Mouse (Mus musculus): Measurements from ENCODE around the gene Rhbdf2. TPM values are rescaled to one million over a fixed set of nuclear protein-coding genes. Genes with fewer than 3 reads are reported as not detected.

The Rhbdf2 gene
- polyA plus RNA-seq, 1 experiment from 2014 or later: 5.7 TPM

DNA sequence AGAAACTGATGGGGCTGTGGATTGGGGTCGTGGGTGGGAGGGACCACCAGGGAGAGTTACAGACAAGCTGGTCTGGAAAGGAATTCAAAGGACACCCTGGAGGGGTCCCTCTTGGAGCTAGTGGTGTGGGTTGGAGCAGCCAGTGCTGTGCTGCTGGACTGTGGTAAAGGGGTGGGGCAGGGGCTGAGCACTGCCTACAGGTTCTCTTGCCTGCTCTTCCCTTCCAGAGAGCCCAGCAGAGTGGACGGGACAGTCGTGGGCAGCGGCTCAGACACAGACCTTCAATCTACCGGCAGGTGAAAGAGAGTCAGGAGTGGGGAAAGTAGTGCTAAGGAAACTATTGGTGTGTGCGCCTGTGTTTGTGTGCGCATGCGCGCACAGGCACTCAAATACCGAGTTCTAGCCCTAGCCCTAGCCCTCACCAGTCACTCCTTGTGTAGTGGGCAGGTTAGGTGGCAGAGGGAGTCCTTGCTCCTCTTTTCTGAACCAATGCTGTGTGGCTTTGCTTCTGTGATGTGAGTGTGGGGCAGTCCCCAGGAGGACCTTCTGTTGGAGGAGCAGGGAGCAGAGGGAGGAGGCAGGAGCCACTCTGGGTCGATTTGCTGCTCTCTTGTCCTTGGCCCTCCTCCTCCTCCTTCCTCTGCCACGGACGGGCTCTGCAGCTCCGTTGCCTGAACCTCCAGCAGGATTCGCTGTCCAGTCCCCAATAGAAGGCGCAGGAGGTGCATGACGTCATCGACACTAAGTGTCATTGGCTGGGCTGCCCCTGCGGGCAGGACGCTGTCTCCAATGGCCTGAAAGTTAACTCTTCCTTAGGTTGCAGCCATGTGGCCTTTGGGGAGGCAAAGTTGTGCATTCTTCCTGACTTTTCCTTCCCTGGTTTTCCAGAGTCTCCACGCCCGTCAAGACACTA, 30.7 kb upstream of the Rhbdf2 start:
- Histone ChIP-seq H3K27ac (replicated peaks) (peak overlapping the region; percentile 37), H3K4me1 (replicated peaks; ENCODE audit: control insufficient read depth, insufficient read depth) (0 out of 2 replicates have a peak, but pooled peaks cover 3% of the 10 kb centered on the region), H3K4me3 (ENCODE audit: low read depth, low read length) (peak overlapping the region; percentile 20; the same call in 1 of the 2 replicates), H3K4me2 (replicated peaks; ENCODE audit: low read depth) (peak overlapping the region; percentile 42), H3K27me3 (ENCODE audit: control insufficient read depth, insufficient read depth, low read length) (no peaks in the 10 kb centered on the region), H3K9me3 (ENCODE audit: control insufficient read depth, low read length) (no peaks in the 10 kb centered on the region), H3K36me3 (ENCODE audit: control insufficient read depth, insufficient read depth, low read length) (no peaks in the 10 kb centered on the region), H3K9ac (ENCODE audit: low read length) (peak overlapping the region; percentile 24; the same call in 1 of the 2 replicates)
- TF ChIP-seq EP300 (optimal IDR thresholded peaks at IDR 0.05) (no peak), CTCF (IDR thresholded peaks at IDR 0.05; ENCODE audit: low read depth) (peak; percentile 72)
- DNase-seq (ENCODE audit: low spot score): peak; percentile 90
- ATAC-seq (ENCODE audit: low FRiP score, low TSS enrichment): peak; percentile 90
- WGBS: 16% methylated on average over 22 of the region's 22 CpGs

DNA sequence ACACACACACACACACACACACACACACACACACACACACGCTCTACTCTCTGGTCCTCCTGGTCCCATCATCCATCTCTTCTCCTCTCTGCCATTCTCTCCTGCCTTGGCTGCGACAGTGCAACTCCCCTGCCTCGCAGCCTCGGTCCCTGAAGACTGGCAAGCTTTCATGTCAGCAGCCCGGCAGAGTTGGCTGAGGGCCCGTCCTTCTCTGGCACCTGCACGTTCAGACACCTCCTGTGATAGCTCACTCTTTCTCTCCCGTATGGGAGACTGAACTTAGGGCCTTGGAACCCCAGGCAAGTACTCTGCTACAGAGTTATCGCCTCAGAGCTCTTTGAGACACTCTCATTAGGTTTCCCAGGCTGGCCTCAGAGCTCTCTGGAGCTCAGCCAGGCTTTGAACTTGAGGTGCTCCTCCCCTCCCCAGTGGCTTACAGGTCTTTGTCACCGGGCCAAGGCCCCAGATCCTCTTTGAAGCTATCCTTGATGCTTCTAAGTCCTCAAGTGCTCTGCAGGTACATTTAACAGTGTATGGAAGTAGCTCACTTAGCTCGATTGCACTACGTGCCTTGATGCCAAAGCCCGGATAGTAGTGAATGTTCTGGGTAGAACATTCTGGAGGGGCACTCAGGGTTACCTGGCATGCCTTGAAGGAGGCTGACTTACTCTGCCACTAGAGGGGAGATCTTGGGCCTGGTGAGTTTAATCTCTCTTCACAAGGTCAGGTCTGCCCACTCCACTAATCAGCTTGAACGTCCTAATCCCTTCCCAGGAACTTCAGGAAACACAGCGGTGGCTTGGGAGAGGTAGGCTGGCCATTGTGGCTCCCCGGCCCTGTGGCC, 29.8 kb upstream of the Rhbdf2 start:
- TF ChIP-seq EP300 (optimal IDR thresholded peaks at IDR 0.05): no peak
- no peak for TF ChIP-seq CTCF (IDR thresholded peaks at IDR 0.05; ENCODE audit: low read depth)
- Histone ChIP-seq H3K27me3 (ENCODE audit: control insufficient read depth, insufficient read depth, low read length) (no peaks in the 10 kb centered on the region), H3K36me3 (ENCODE audit: control insufficient read depth, insufficient read depth, low read length) (no peaks in the 10 kb centered on the region), H3K4me3 (ENCODE audit: low read depth, low read length) (no peak overlapping the region), H3K4me2 (replicated peaks; ENCODE audit: low read depth) (no peak overlapping the region), H3K27ac (replicated peaks) (no peak overlapping the region), H3K9ac (ENCODE audit: low read length) (no peak overlapping the region), H3K9me3 (ENCODE audit: control insufficient read depth, low read length) (no peaks in the 10 kb centered on the region), H3K4me1 (replicated peaks; ENCODE audit: control insufficient read depth, insufficient read depth) (0 out of 2 replicates have a peak, but pooled peaks cover 3% of the 10 kb centered on the region)
- DNase-seq (ENCODE audit: low spot score) (no peak), ATAC-seq (ENCODE audit: low FRiP score, low TSS enrichment) (no peak)
- WGBS: 57% methylated on average over 16 of the region's 16 CpGs

DNA sequence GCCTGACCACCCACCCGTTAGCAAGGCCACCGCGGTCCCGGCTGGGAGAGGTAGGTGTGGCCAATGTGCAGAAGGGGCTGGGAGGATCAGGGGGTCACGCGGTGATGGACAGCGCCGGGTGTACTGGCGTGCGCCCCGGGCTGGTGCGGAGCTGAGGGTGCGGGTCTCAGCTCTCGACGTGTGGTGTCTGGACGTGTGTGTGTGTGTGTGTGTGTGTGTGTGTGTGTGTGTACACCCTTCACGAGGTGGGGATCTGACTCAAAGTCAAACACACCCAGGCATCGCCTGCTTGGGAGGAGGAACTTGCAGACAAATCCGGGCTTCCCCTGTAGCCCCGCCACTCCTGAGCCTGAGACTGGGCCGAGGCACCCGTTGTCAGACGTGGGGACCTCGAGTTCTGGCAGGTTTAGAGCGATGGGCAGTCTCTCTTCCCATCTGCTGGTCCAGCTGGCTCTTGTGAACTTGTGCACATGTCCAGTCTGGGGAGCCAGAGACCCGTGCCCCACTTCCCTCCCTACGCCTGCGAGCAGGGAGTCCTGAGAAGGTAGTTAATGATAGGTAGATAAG, 27.5 kb upstream of the Rhbdf2 start, which contains the start of gene Cygb:
Gene Cygb (minus strand): TSS at position 59 of the 567 bp plus-strand sequence.
- 7% methylated on average over 28 of the region's 28 CpGs for WGBS
- Histone ChIP-seq H3K4me3 (ENCODE audit: low read depth, low read length) (peak within 1 kb of the TSS; percentile 55), H3K9ac (ENCODE audit: low read length) (peak within 1 kb of the TSS; percentile 67), H3K27me3 (ENCODE audit: control insufficient read depth, insufficient read depth, low read length) (no peaks in the 10 kb centered on the region), H3K4me1 (replicated peaks; ENCODE audit: control insufficient read depth, insufficient read depth) (no peaks in the 10 kb centered on the region), H3K36me3 (ENCODE audit: control insufficient read depth, insufficient read depth, low read length) (no peaks in the 10 kb centered on the region), H3K9me3 (ENCODE audit: control insufficient read depth, low read length) (no peaks in the 10 kb centered on the region), H3K4me2 (replicated peaks; ENCODE audit: low read depth) (peak within 1 kb of the TSS; percentile 83), H3K27ac (replicated peaks) (peak within 1 kb of the TSS; percentile 49; the same call in 1 of the 2 replicates)
- TF ChIP-seq EP300 (optimal IDR thresholded peaks at IDR 0.05): no peak
- TF ChIP-seq CTCF (IDR thresholded peaks at IDR 0.05; ENCODE audit: low read depth): no peak
- ATAC-seq (ENCODE audit: low FRiP score, low TSS enrichment) (peak; percentile 18; the same call in 1 of the 2 replicates), DNase-seq (ENCODE audit: low spot score) (no peak)

DNA sequence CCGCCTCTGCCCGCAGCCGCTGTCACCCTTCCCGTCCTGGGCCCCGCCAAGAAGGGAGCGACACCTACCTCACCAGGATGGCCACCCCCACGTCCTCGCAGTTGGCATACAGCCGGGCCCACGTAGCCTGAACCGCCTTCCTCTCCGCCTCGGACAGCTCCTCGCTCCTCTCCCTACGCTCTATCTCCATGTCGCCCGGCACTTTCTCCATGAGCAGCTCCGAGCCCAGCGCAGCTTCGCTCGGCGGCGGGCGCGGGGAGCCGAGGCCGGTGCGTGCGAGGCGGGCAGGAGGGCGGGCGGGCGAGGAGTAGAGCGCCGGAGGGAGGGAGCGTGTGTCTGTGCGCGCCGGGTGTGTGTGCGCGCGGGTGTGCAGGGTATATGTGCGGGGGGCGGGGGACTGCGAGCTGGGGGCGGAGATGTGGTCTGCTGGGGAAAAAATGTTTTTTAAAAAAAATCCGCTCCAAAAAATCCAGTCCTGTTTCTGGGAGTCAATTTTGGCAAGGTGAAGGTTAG, 26.9 kb upstream of the Rhbdf2 start:
- Histone ChIP-seq H3K27ac (replicated peaks) (peak overlapping the region; percentile 49; the same call in 1 of the 2 replicates), H3K27me3 (ENCODE audit: control insufficient read depth, insufficient read depth, low read length) (no peaks in the 10 kb centered on the region), H3K9me3 (ENCODE audit: control insufficient read depth, low read length) (no peaks in the 10 kb centered on the region), H3K4me1 (replicated peaks; ENCODE audit: control insufficient read depth, insufficient read depth) (no peaks in the 10 kb centered on the region), H3K4me3 (ENCODE audit: low read depth, low read length) (peak overlapping the region; percentile 55), H3K36me3 (ENCODE audit: control insufficient read depth, insufficient read depth, low read length) (no peaks in the 10 kb centered on the region), H3K4me2 (replicated peaks; ENCODE audit: low read depth) (peak overlapping the region; percentile 83), H3K9ac (ENCODE audit: low read length) (peak overlapping the region; percentile 67)
- DNase-seq (ENCODE audit: low spot score) (peak; percentile 59), ATAC-seq (ENCODE audit: low FRiP score, low TSS enrichment) (no peak; the same call in 1 of the 2 replicates)
- under 1% methylated on average over 46 of the region's 47 CpGs for WGBS
- TF ChIP-seq CTCF (IDR thresholded peaks at IDR 0.05; ENCODE audit: low read depth) (no peak), EP300 (optimal IDR thresholded peaks at IDR 0.05) (no peak)

DNA sequence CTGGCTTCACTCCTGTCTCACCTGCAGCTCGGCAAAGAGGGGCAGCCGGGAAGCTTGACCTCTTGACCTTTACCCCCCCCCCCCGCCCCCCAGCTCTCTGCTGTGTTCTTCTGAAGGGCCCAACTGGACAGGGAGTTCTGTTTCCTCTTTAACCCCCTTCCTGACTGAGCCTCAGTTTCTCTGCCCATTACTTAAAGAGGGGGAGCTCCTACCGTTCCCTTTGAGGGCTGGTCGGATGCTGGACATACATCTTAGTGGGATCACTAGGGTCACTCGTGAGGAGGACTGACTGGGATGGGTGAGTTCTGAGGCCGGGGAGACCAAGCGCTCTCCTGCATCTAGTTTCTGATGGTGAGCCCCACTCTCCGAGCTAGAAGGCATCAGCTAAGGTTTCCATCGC, 26.4 kb upstream of the Rhbdf2 start, which contains the start of gene Prcd:
Gene Prcd (plus strand): TSS at position 301 of the 400 bp plus-strand sequence.
- Histone ChIP-seq H3K4me2 (replicated peaks; ENCODE audit: low read depth) (peak within 1 kb of the TSS; percentile 83), H3K27ac (replicated peaks) (peak within 1 kb of the TSS; percentile 49; the same call in 1 of the 2 replicates), H3K4me1 (replicated peaks; ENCODE audit: control insufficient read depth, insufficient read depth) (peaks cover 3% of the 10 kb centered on the region), H3K27me3 (ENCODE audit: control insufficient read depth, insufficient read depth, low read length) (no peaks in the 10 kb centered on the region), H3K9ac (ENCODE audit: low read length) (peak within 1 kb of the TSS; percentile 67), H3K4me3 (ENCODE audit: low read depth, low read length) (peak within 1 kb of the TSS; percentile 55), H3K9me3 (ENCODE audit: control insufficient read depth, low read length) (no peaks in the 10 kb centered on the region), H3K36me3 (ENCODE audit: control insufficient read depth, insufficient read depth, low read length) (no peaks in the 10 kb centered on the region)
- DNase-seq (ENCODE audit: low spot score) (no peak), ATAC-seq (ENCODE audit: low FRiP score, low TSS enrichment) (no peak)
- WGBS: 7% methylated on average over 10 of the region's 10 CpGs
- TF ChIP-seq EP300 (optimal IDR thresholded peaks at IDR 0.05) (no peak), CTCF (IDR thresholded peaks at IDR 0.05; ENCODE audit: low read depth) (no peak)

Measured in stomach, postnatal 0 days (tissue).